Mouse (Mus musculus) megakaryocyte, embryonic 14.5 days (primary cell): Measurements from ENCODE around the gene Grin2d.

Experiments used
- FLI1 ChIP-seq: IDR thresholded peaks from 2 replicates; pipeline ENCODE4 v1.6.1; 2012; ENCODE audit warnings: low read length, inconsistent platforms, mixed read lengths
- GATA1 ChIP-seq: IDR thresholded peaks from 3 replicates; pipeline ENCODE4 v1.6.1; 2012; ENCODE audit warnings: mixed read lengths, low read length, inconsistent platforms, borderline replicate concordance

- TF ChIP-seq GATA1 (no peak), FLI1 (no peak)
Measured at GRCm38 (mm10) chr7:45787642-45788041, 90.5 kb downstream of the Grin2d start.
